Mouse (Mus musculus) embryonic fibroblast, embryonic 13.5 days (primary cell): ENCODE measurements around the gene Cfap97d1.

Source experiments
- CTCF ChIP-seq: IDR thresholded peaks from 2 replicates; pipeline ENCODE4 v1.5.1; 2011; ENCODE audit warnings: mild to moderate bottlenecking, control low read depth, low read length, moderate library complexity, borderline replicate concordance; ENCODE audit not compliant: insufficient read depth
- POLR2A ChIP-seq: IDR thresholded peaks from 2 replicates; pipeline ENCODE4 v1.6.1; 2011; ENCODE audit warnings: low read depth, mild to moderate bottlenecking, control low read depth, low read length, moderate library complexity

GRCm38 (mm10) chr11:101950021-101950420, 34.1 kb upstream of the Cfap97d1 start:
- TF ChIP-seq POLR2A = no peak
- TF ChIP-seq CTCF = no peak
